Mouse (Mus musculus) thymus, postnatal 0 days (tissue): ENCODE measurements around the gene Palld. TPM values are rescaled to one million over a fixed set of nuclear protein-coding genes. Genes with fewer than 3 reads are reported as not detected.

Source experiments
- DNase-seq: peaks from one replicate; pipeline ENCODE4 v3.0.0-alpha.2; 2015; ENCODE audit warnings: low spot score
- polyA plus RNA-seq: library from polyadenylated mRNA; unstranded; fragments of >200 nt; fragmentation: Nextera tagmentation; extraction: Ambion mirVana; gene quantifications from 2 replicates; pipeline ENCODE4 v1.2.1, GENCODE M21; 2015

Palld gene
- polyA plus RNA-seq, 1 experiment from 2014 or later, result 28.5 TPM

GRCm38 (mm10) chr8:61590551-61591431 lies 311.7 kb downstream of the Palld start:
- peak; percentile 69 for DNase-seq

DNA sequence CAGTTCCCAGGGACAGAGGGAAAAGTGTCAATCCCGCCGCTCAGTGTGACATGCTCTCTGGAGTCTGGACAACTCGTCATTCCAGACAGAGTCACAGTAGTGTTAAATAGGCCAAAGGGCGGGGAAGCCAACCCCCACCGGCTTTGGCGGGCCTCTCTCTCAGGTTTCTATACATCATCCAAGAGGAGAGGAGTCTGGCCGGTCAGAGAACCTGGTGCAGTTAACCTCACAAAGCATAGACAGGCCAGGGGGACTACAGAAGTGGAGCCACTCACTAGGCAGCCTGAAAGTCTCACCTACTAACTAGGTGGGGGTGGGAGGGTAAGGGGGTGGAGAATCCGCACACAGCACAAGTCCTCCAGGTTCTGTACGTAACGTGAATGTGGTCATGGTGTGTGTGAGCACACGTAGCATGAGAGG lies 312.5 kb downstream of the Palld start:
- no peak for DNase-seq

DNA sequence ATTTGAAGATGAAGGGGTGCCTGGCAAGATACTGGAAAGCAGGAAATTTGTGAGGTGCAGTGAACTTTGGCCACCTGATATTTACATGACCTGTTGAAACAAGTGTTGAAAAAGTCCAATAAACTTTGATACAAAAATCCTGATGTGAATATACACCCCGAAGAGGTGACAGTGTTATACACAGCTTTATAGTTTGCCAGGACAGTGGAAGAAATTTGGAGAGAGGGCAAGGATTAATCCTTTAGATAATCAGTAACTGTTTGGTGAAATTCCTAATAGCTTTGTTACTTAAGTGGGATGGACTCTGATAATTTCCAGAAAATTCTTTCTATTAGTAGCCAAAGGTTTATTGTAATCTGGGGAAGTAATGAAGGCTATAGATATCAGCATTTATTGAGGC lies 314.2 kb downstream of the Palld start:
- DNase-seq, result no peak

GRCm38 (mm10) chr8:61587731-61588130 lies 314.8 kb downstream of the Palld start:
- no peak for DNase-seq

GRCm38 (mm10) chr8:61586529-61586928 lies 316.0 kb downstream of the Palld start:
- DNase-seq, result no peak

- DNase-seq, result no peak
Observed at GRCm38 (mm10) chr8:61585746-61586145, 316.7 kb downstream of the Palld start.

DNA sequence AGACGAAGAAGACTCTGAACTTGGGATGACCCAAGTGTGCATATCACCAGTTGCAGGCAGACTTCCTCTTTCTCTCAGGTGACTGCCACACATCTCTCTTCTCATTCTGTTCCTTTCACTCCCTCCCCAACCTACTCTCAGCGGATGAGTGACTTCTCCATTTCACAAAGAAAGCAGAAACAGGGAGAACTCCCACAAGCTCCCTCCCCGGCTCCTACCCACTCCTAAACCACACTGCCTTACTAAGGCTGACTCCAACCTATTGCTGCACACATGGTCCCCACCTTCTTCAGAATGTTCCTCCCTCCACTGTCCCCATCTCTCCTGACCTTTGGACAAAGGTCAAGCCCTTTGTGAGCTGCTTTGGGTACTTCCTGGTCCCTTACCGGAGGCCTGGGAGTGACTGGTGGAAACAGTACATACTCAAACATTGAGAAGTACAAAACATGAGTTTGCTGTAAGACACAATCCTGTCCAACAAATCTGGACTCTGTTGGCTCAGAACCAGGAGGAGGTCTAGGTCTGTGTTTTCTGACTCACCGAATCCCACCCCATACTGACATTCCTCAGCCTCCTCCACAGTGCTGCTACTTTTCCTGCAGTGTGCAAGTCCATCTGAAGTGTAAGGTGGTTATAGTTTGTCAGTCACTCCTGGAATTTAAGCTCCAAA lies 317.6 kb downstream of the Palld start:
- DNase-seq, result no peak

GRCm38 (mm10) chr8:61582547-61582946 lies 319.9 kb downstream of the Palld start:
- no peak for DNase-seq

DNA sequence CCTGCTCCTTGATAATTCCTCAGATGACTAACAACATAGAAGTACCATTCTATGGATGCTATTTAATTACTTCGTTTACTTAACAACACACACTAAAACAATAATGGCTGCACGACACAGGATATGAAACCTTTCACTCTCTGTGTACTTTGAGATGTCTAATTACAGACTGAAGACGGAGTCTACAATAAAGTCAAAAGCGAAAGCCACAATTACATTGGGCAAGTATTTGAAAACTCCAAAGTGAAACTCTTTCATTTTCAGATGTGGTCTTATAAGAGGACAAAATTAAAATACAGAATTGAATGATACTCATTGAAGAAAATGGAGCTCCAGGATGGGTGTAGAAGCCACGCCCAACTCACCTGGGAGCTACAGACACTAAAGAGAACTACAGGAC lies 321.2 kb downstream of the Palld start:
- DNase-seq, result no peak

- no peak for DNase-seq
Observed at GRCm38 (mm10) chr8:61579831-61580230, 322.7 kb downstream of the Palld start.

GRCm38 (mm10) chr8:61578754-61579153 lies 323.7 kb downstream of the Palld start:
- no peak for DNase-seq

GRCm38 (mm10) chr8:61575096-61575653 lies 327.3 kb downstream of the Palld start:
- DNase-seq, result no peak

DNA sequence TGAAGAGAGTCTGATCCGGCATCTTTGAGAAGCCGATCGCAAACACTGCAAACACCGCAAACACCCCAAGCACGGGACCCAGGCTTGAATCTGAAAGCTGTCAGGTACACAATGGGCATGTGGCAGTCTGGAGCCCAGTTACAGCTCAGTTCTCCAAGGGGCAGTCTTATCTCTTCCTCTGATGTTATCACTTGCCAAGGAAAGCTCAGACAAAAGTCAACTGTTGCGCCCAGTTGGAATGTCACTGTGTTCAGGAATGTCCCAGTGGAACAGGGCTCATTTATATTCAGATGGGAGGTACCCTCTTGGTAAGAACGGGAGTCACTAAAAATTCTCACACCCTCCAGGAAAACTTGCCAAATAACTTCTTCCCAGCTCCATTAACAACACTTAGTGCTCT lies 328.0 kb downstream of the Palld start:
- no peak for DNase-seq

DNA sequence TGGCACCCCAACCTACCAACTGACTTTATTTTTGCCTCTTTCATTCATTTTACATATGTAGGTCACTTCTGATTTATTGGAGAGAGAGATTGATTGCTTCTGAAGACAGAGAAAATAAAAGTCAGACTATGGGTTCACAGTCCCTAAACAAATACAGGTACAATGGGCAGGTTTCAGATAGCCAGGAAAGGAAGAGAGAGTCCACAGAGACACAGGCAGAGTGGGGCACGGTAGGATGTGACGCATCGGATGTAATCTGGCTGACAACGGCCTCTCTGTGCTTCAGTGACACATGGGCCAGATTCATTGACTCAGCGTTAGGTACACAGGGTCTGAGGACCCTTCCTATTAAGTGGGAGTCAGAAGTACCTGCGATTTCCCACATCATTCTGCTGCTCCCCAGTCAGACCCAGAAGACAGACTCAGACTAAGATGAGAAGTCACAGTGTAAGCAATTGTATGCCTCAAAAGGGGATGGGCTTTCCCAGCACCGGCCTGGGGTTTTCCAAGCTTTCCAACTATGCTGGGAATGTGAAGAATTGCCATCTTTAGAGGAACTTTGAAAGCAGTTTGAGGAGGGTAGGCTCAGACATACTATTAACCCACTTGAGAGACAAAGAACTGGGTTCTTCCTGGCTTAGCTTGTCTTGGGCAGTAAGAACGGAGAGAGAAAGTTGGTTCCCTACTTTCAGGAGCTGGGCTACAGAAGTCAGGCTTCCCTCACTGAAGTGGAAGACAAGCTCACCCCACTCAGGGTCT lies 329.1 kb downstream of the Palld start:
- no peak for DNase-seq

DNA sequence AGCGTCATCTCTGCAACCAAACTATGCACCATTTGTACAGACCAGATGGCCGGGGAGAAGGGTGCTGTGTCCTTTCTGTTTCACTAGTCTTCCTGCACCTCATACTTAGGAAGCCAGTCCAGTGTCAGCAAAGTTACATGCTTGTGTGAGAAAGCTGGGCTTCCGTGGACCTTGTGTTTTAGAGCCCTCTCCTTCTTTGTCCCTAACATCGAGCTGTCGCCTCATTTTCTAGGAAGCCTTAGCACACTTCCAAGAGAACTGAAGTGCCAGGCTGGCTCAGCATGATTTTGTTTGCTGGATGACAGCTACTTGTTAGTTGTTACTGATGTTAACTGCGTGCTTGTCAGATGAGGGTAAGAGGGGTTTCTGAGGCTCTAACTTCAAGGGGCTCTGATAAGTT lies 329.8 kb downstream of the Palld start:
- no peak for DNase-seq

- DNase-seq, result no peak
Observed at GRCm38 (mm10) chr8:61570637-61571036, 331.9 kb downstream of the Palld start.

DNA sequence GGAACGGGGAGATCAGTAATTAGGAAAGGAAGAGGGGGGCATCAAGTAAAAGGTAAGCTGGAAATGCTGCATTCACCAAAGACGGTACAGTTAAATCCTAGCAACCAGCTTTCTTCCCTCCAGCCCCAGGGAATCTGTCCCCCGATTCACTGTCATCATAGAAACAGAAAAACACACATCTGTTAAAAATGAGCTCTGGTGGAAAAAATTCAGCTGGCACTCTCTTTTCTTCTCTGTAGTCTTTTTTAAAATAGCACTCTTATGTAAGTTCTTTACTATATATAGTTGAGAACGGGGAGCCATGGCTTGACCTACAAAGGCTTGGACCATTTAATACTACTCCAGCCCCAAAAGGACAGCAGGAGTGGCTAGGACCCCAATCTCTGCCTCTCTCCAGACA lies 332.8 kb downstream of the Palld start:
- DNase-seq, result no peak

DNA sequence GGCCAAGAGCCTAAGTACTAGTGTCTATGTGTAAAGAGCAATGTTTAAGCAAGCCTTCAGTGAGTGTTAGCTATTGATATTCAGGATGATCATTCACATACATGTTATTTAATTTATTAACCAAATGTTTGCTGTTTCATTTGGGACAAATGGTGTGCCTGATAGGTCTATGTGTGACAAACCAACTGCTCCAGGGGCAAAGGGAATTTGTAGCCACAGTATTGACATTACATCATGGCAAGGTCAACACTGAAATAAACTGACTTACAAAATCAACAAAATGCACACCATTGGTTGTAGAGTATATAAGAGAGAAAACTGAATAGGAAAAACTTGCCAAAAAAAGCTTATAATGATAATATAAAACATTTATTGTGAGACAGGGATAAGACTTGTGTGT lies 333.3 kb downstream of the Palld start:
- no peak for DNase-seq

GRCm38 (mm10) chr8:61563378-61563777 lies 339.1 kb downstream of the Palld start:
- no peak for DNase-seq

DNA sequence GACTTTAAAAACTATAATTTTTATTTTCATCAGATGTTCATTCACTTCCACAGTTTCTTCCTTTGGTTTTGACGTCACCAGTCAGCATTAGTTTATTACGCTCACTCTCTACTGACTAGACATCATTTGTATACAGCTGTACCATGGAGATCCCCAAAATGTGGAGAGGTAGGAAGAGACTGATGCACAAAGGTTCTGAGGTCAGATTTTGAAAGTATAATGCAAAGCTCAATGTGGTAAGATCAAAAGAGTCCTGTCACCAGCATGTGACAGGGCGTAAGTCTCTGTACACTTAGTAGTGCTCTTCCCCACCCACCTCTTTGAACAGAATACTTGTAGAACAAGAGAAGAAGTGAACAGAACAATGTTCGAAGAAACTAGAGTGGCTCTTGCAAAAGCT lies 339.9 kb downstream of the Palld start:
- no peak for DNase-seq

- no peak for DNase-seq
Observed at GRCm38 (mm10) chr8:61561220-61561619, 341.3 kb downstream of the Palld start.

GRCm38 (mm10) chr8:61559979-61560378 lies 342.5 kb downstream of the Palld start:
- DNase-seq, result no peak
